Mouse (Mus musculus) MN1 (cell line): Measurements from ENCODE around the gene Rars2.
A peak's percentile ranks its signal among the peaks of the same experiment; 100 is the strongest.

Experiments
- DNase-seq: peaks from one replicate; pipeline ENCODE4 v3.0.0-alpha.2; 2016; ENCODE audit warnings: low spot score

Rars2 gene

DNA sequence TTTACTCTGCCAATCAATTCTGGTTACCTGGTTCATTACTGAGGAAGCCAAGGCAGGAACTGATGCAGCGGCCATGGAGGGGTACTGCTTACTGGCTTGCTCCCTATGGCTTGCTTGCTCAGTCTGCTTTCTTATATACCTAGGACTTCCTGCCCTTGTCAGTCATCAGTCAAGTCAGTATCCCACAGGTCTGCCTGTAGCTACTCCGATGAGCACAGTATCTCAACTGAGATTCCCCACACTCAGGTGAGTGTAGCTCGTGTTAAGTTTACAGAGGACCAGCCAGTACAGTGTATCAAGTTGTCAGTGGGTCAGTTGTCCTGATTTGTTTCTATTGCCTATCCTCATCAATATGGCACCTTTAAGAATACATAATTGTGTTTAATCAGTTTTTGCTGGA, 26.0 kb downstream of the Rars2 start:
- no peak for DNase-seq

DNA sequence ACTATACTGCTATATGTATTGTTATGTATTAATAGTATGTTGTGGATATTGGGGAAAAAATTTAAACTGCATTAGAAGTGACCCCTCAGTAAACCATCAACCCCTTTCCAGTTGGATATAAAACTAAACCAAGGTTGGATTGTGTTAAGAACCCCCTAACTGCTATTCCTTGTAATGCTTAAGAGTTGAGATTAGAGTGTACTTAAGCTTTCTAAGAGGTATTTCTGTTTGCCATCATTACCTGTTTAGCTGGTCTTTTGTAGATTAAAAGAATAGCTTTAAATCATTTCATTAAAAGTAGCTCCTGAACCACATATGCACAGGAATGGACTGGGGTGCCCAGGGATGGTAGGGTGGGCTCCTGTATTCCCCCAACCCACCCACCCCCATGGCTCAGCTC, 30.0 kb downstream of the Rars2 start:
- DNase-seq = no peak

DNA sequence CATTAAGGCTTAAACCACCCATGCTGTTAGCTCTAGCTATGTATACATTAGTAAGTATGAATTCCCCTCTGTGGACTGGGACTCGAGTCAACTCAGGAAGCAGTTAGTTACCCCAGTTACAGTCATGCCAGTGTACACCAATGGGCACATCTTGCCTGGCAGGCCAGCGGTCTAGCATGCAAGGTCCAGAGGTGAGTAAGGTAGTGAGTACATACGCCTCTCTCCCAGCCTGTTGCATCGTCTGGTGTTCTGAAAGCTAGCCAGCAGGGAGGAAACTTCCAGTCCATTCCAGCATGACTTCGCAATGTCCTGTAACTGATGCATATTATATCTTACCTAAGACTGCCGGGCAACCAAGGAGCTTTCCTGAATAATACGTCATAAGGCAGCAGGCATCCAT, 38.4 kb downstream of the Rars2 start:
- DNase-seq = no peak

DNA sequence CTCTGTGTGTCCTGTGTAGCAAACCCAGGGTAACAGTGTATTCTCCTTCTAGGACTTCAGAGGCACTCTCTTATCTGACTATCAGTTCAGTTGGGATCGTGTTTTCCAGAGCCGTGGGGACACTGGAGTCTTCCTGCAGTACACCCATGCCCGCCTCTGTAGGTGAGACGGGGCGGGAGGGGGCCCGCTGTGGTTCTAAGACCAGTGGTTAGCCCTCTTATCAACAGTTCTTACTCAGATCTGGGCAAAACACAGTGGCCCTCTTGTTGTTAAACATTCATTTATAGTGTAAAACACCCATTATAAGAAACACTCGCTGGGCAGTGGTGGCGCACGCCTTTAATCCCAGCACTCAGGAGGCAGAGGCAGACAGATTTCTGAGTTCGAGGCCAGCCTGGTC, 41.3 kb downstream of the Rars2 start:
- DNase-seq = no peak

DNA sequence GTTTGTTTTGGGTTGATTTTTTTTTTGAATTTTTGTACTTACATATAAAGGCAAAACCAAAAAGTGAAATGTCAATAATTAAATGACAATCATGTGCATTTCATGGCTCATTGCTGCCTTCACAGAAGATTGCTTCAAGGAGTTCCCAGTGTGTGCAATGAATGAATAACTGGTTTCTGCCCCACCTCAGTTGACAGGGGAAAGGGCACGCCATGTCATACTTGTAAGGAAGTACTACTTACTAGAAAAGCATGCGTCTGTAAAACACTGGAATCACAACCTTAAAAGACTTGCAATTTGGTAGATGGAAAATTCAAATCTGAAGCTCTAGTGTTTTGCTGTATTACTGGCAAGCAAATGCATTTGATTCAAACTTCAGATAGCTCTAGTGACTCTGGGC, 44.3 kb downstream of the Rars2 start:
- no peak for DNase-seq

DNA sequence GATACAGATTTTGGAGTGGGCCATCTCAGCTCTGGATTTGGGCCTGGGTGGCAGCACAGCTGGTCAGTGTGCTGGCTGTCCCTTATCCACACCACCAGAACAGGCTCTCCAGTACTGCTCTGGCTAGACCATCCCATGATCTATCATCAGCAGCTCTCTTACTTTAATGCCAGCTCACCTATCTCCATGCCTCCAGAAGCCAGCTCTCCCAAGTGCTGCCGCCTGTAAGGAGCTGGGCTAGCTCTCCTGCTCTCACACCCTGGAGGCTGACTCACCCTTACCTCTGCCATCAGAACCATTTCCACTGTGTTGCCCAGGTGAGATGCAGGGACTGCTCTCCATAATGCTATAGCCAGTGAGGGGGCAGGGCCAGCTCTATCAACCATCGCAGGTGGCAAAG, 46.8 kb downstream of the Rars2 start:
- no peak for DNase-seq

DNA sequence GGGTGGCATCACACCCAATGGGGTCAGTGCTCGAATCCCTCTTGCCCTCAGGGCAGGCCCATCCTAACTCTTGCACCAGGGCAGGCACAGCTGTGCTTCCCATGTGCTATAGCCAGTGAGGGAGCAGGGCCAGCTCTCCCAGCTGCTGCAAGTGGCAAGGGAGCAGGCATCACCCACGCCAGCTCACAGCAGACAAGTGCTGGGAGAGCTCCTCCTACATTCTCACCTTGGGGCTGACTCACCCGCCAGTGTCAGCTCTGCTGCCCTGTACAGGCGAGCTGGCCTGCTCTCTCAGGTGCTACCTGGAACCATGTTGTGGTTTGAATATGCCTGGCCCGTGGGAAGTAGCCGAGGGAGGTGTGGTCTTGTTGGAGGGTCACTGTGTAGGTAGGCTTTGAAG, 47.2 kb downstream of the Rars2 start:
- no peak for DNase-seq

DNA sequence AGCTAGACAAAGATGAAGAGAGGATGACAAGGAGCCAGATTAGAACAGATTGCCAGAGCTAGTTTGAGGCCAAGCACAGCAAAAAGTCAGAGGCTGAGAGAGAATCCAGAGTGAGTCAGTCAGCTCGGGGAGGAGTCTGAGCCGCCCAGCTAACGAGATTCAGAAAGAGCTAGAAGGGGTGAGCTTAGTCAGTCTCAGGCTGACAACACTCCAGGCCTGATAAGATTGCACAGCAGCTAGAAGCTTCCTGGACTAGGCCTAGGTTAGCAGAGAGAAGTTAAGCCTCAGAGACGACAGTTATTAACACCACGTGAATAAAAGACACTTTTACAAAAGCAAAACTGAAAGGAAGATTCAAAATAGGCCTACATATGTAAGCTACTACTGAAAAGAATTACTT, 53.2 kb downstream of the Rars2 start:
- DNase-seq = no peak

DNA sequence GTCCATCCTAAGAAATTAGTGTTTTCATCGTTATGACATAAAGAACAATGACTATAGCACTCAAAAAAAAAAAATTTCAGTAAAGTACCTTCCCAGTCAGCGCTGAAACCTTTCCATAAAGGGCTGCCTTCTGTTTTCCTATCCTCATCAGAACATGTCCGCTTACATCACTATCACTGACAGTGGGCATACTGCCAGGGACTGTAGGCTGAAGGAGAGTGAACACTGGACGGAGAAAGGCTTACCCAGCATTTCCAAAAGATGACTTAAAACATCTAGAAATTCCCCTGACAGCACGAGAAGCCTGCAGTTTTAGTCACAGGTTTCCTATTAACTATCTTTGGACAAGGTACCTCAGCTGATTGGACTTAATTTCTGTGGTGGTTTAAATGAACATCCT, 59.0 kb downstream of the Rars2 start:
- no peak for DNase-seq

DNA sequence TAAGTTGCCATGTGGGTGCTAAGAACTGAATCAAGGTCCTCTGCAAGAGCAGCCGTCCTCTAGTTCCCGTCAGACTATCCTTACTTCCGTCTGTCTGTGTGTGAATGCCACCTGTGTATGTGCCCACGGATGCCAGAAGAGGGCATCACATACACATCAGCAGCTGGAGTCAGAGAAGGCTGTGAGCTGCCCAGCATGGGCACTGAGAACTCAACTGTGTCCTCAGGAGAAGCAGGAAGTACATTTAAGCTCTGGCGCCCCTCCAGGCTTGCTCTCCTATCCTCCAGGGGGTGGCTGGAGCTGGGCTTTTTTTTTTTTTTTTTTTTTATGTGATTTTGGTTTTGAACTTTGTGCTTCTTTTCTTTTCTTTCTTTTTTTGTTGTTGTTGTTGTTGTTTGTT, 65.8 kb downstream of the Rars2 start:
- no peak for DNase-seq

DNA sequence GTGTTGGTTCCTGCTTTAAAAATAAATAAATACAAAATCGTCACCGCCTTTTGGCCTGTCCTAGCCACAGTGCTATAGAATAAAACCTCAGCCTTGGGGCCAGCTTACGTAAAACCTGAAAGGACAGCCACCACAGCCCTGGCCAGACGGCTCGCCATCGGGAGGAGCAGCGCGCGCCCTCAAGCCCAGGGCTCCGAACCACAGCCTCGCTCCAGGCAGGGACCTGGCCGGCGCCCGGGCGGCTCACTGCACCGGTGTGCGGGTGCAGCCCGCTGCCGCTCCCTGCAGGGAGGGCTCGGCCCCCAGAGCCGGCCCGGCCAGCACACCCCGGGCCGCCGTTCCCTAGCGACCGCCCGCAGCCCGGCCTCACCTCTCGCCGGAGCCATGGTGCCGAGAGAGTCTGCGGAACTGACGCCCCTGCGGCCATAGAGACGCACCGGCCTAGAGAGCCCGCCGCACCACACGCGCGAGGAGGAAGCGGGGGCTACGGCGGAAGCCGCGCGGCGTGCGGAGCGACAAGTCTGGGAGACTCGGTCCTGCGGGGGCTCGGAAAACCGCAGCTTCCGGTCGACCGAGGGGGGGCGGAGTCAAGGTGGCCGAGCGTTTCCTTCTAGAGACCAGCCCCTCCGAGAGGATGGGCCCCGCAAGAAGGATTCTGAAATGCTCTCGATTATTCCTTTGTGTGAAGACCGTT, 72.3 kb downstream of the Rars2 start, which contains the start of gene Slc35a1:
Gene Slc35a1 (minus strand): TSS at position 565 of the 694 bp plus-strand sequence.
- peak; percentile 91 for DNase-seq

DNA sequence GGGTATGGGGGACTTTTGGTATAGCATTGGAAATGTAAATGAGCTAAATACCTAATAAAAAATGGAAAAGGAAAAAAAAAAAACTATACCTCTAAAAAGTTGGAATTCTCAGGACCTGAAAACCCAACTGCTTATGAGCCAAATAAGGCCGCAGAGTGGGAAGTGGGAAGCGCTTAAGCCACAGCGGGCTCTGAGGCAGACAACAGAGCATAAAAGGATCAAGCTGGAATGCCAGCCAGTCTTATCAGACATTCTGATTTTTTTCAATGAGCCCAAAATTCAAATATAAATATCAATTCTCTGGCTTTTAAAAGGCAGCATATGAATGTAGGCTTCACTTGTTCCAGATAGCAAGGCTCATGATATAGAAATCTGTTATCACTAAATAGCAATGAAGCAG, 73.3 kb downstream of the Rars2 start:
- no peak for DNase-seq

DNA sequence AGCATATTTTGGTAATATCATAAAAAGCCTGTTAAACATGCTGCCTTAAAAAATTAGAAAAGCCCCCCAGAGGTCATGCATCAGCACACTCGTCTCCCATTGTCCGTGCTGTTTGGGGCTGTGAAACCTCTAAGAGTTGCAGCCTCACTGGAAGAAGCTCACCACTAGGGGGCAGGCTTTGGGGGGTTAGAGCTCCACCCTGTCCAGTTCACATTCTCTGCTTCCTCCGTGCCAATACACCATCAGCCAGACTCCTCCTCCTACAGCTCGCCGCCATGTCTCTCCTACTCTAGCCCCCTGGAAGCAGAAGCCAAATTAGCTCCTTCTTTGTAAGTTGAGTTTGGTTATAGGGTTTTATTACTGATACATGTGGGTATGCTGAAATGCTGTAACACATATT, 86.8 kb downstream of the Rars2 start:
- no peak for DNase-seq

DNA sequence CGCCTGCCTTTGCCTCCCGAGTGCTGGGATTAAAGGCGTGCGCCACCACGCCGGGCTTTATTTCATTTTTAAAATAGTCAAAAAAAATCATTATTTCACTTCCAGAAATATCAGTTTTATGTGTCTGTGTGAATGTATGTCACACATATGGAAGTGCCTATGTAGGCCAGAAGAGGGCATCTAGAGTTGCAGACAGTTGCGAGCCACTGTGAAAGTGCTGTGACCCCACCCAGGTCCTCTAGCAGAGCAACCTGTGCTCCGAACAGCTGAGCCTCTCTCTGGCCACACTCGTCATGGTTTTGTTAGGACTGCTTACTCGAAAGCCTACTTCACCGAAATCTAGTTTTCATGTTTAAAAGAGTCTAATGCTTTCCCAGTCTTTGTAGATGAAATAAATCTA, 87.5 kb downstream of the Rars2 start:
- DNase-seq = no peak

DNA sequence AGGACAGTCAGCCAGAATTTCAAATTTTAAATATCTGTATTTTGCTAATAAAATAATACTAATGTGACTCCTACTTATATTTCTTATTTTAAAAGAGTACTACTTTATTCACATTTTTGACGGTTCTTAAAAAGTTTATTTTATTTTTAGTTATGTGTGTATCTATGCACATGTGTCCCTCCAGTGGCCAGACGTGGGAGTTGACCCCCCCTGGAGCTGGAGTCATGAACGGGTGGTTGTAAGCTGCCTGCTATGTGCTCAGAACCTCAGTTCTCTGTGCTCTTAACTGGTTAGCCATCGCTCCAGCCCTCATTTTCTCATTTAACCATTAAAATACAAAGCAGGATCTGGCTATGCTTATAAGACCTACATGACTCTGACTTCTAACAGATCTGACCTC, 88.3 kb downstream of the Rars2 start:
- no peak for DNase-seq

DNA sequence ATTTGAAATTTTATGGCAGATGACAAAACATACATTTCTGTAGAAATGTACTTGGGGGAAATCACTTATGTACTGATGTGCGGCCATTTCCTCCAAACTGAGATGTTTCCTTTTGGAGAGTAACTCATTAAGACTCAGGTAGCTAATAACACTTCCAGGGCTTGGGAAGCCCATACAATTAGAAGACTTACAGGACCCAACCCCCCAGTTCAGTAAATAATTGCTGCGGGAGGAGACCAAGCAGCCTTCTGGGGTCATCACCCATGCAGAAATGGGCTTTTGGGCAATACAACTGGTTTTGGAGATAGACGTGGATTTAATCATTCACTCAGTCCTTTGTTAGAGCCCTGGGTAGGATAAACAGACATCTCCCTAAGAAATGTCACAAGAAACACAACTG, 92.5 kb downstream of the Rars2 start:
- DNase-seq = no peak

DNA sequence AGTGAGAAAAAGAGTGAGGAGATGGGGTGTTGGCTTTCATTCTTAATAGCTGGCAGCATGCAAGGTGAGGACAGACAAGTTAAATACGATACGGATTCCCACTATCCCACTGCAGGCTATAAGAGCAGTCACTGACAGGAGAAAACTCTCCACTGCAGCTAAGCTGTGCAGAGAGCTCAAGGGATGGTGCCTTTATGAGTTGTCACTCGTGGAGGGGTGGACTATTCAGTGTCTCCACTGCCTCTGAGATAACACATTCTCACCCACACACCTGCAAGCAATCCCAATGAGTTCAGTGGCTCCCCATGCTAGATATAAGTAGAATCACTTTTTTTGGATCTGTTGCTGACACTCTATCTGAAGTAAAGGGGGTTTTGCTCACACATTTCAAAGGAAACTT, 93.4 kb downstream of the Rars2 start:
- no peak for DNase-seq
